Mouse (Mus musculus): ENCODE data around the gene Mob3b.

Mob3b gene

DNA sequence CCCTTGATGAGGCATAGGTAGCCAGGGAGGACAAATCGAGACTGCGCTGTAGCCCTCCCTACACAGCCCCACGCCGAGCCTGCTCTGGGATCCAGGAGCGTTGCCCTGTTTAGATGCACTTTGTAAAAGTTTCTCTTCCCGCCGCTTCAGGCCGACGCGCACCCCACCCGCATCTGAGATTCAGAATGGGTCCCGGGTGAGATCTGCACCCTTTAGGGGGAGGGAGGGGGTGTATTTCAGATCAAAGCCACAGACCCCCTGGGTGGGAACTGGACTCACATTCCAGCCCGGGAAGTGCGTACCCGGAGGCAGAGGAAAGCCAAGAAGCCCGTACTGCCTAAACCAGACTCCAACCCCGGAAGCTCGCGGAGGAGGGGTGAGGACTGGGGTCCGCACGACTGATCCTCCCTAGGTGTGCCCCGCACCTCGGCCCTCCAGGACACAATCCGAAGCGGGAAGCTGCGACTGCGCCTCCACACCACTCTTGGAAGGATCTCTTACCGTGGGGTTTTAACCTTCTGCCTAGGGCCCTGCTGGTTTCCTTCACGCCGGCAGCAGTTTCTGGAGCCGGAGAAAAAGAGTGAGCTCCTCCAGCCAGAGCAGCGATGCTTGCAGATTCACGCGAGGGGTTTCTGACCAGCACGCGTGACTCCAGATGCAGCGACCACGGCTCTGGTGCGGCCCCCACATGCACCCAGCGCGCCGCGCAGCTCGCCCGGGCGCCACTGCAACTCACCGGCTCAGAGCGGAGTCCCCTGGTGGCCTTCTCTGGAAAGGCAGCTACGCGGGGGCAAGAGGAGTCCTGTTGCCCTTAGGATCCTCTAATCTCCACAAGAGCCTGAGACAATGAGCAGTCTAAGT, at the start of gene Mob3b:
Gene Mob3b (minus strand): TSS at position 734 of the 861 bp plus-strand sequence.
- peak; percentile 76 to 88 for DNase-seq (ENCODE audit: low spot score in 2 of 2)

DNA sequence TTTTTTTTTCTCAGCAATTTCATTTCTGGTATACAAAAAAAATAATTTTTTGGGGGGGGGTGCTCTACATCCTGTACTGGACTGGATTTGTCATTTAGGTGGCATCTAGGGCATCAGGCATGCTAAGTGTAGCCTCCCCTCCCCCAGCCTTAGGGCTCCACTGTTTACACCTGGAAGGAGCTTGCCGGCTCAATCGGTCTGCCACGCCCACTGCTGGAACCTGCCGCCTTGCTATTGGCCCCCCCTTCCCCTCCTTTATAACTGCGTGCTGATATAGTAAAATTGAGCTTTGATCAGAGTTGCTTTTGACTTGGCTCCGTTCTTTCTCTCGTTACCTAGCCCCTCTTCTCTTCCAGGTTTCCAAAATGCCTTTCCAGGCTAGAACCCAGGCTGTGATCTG, 47.4 kb upstream of the Mob3b start:
- DNase-seq (ENCODE audit: low spot score in 2 of 2) = no peak

GRCm38 (mm10) chr4:35203724-35204123, 46.4 kb upstream of the Mob3b start:
- DNase-seq (ENCODE audit: low spot score in 2 of 2) = no peak

- no peak for DNase-seq (ENCODE audit: low spot score in 2 of 2)
Observed at GRCm38 (mm10) chr4:35201700-35202099, 44.4 kb upstream of the Mob3b start.

DNA sequence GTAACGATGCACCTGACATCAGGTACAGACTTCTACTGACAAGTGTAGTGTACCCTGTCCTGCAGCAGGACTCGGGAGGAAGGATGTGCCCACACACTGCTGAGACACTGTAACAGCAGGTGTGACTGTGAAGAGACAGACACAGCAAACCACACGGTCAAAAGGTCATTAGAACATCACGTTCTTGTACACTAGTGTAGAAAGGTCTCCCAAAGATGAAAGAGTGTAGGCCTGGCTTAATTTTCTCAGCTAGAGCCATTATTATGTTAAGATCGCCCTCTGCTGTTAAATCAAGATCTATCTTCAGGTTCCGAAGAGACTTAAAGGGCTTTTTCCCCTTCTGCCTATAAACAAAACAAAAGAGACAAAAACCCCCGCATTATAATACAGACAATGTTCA, 35.4 kb upstream of the Mob3b start:
- no peak for DNase-seq (ENCODE audit: low spot score in 2 of 2)

DNA sequence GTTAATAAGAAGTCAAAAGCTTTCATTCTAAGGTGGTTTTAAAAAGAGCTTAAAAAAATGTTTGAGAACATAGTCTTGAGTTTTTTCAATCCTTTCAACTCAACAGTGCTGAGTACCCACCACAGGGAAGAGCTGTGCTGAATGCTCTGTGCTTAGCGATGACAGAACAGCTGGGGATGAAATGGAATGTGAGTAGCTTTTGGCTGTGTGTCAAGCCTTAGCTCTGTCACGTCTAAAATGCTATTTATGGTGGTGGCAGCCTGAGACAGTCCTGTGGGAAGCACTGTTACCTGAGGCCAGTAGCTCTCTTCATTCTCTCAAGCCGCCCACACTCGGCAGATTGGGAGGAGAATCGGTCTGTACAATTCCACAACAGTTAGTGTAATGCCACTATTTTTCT, 32.5 kb upstream of the Mob3b start:
- DNase-seq (ENCODE audit: low spot score in 2 of 2) = no peak

DNA sequence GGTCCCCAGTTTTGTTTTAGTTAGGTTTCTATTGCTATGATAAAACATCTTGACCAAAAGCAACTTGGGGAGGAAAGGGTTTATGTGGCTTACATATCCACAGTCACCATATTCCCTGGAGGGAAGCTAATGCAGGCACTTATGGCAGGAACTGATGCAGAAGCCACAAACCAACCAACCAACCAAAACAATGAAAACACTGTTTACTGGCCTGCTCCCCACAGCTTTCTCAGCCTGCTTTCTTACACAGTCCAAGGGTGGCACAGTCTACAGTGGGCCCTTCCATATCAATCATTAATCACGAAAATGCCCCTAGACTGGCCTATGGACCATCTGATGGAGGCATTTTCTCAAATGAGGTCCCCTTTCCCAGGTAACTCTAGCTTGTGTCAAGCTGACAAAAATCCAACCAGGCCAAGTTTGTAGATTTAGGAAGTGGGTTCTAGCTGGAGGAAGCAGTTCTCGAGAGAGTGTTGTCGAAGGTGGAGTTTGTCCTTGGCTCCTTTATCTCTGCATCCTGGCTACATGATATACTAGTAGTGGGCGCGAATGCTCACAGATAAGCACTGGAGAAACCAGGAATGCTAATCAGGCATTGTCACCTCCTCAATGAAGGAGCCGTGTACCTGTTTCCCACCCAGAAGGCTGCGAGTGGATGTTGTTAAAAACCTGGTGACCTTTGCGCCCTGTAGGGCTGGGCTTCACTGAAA, 30.5 kb upstream of the Mob3b start:
- DNase-seq (ENCODE audit: low spot score in 2 of 2) = no peak

DNA sequence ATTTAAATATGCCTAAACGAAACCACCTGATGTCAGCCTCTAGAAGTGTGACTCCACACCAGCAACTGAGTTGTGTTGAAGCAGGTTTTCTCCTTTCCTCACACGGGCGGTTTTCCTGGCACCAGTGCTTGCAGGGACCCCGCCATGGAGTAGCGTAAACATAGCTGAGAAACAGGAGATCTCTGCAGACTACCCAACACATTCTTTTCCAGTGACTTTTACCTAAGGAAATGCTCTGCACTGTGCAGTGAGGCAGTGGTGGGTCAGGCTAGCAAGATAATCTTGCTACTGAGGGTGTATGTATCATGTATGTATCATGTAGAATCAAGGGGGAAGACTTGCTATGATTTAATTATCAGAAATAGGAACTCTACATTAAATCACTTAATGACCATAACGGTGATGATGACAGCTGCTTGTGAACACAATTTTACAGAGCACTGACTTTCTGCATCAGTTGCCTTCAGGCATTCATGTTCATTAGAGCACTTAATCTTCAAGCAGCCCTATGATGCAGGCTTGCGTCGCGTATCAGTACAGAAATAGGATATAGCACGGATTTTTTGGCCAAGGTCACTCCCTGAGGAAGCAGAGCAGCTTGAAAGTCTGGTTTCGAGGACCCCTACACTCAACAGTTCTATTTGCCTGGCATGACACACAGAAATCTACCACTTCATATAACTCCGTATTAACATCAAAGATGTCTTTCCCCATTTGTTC, 20.8 kb upstream of the Mob3b start:
- no peak for DNase-seq (ENCODE audit: low spot score in 2 of 2)

- no peak for DNase-seq (ENCODE audit: low spot score in 2 of 2)
Observed at GRCm38 (mm10) chr4:35175566-35175965, 18.3 kb upstream of the Mob3b start.

DNA sequence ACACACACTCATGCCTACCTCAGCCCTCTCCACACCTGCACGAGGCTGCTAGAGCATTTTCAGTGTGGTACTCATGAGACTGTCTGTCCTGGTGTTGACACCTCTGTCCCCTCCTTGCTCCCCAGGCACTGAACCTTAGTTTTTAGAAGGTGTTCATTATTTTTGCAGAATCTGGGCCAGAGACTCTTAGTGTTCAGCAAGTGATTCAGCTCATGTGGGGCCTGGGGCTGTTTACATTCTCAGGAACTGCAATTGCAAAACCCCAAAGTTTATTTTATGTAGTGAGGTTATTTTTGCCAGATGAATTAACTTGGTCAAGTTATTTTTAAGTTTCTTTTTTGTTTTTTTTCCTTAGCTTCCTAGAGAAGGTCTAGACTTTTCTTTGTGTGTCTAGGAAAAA, 16.3 kb upstream of the Mob3b start:
- no peak for DNase-seq (ENCODE audit: low spot score in 2 of 2)

DNA sequence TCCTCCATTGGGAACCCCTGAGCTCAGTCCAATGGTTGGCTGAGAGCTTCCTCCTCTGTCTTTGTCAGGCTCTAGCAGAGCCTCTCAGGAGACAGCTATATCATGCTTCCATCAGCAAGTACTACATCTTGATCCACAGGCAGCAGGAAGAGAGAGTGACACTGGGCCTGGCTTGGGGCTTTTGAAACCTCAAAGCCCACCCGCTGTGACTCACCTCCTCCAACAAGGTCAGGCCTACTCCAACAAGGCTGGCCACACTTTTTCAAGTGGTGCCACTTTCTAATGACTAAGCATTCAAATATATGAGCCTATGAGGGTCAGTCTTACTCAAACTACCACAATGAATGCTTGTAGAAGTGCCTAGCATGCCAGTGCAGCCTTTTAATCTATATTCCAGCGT, 15.2 kb upstream of the Mob3b start:
- DNase-seq (ENCODE audit: low spot score in 2 of 2) = no peak

DNA sequence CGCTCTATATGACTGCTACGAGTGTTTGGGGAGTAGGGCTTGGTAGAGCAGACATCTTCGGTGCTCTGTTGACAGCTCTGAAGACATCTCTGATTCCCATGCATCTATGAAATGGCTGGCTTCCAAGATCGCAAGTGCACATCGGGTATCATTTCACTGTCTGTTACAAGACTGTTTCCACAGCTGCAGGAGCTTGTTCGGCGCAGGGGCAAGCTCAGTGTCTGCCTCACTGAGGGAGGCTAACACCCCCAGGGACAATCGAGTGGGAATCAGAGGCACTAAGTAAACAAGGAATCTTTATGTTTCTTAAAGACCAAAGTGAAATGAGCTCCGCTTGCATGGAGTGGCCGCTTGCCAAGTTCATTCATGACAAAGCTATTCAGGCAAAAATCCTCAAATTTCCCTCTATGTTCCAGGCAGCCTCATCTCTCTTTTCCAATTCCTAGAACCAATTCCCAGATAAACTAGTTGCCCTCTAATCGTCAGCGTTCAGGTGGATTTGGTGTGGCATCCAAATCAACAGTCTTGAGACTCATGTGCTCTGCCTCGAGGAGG, 12.4 kb upstream of the Mob3b start:
- no peak for DNase-seq (ENCODE audit: low spot score in 2 of 2)

DNA sequence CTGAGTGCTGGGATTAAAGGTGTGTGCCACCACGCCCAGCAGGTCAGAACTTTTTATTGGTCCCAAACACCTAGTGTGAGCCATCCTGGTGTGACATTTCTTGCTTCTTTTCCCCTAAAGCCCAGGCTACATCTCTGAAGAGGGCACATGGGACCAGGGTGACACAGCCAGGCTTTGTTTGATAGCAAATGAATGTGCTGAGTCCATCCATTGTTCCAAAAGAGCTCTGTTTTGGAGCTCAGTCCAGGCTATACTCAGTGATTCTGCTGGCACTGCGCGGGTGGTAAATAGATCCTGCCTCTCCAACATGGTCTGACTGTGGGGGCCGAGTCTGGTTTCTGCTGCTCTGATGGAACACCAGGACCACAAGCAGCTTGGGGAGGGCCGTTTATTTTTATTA, 10.6 kb upstream of the Mob3b start:
- DNase-seq (ENCODE audit: low spot score in 2 of 2) = no peak

GRCm38 (mm10) chr4:35165947-35166346, 8.7 kb upstream of the Mob3b start:
- no peak for DNase-seq (ENCODE audit: low spot score in 2 of 2)

DNA sequence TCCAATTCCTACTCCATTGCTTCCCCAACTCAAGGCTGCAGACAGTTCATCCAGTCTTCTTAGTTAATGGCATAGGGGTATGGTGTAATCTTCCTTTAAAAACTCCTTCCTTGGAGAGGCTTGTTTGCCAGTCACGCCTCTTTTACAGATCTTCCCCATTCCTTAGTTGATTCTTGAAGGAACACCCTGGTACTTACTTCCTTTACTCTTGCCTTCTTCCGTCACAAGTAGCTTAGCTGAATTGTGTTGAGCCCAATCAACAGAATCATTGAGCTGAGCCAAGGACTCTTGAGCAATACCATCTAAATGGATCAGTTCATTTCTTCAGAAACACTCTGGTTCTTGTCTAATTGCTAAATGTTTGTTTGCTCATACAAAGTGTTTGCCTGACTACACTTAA, 8.0 kb upstream of the Mob3b start:
- DNase-seq (ENCODE audit: low spot score in 2 of 2) = no peak

DNA sequence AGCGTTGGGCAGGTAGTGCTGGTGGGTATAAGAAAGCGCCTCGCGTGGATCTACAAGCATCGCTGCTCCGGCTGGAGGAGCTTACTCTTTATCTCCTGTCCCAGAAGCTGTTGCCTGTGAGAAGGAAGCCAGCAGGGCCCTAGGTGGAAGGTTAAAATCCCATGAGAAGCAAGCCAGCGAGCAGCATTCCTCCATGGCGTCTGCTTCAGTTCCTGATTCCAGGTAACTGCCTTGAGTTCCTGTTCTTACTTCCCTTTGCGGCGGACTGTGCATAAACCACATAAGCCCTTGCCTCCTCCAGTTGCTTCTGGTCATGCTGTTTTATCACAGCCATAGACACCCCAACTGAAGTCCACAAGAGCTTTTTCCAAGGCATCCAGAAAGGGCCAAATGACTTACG, 531 bp upstream of the Mob3b start:
- DNase-seq (ENCODE audit: low spot score in 2 of 2) = no peak

DNA sequence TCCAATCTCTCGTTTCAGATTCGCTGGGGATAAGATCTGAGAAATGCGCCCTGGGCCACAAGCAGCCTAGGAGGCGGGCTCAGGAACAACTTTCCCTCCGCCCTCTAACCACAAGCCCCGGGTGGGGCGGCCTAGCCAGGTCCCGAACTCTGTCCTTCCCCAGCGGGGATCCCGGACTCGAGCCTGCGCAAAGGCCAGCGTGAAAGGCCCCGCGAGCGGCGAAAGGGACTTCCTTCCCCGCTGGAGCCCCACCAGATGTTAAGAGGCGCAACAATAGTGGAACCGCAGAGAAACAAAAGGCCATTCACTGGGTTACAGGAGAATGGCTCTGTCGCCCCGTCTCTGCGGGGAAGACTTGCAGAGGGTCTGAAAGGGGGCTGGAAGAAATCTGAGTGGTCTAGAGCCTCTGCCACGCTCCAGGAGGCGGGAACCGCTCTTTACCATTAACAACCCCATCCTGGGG, 1.1 kb downstream of the Mob3b start:
- DNase-seq (ENCODE audit: low spot score in 2 of 2) = peak; percentile 54 to 71

DNA sequence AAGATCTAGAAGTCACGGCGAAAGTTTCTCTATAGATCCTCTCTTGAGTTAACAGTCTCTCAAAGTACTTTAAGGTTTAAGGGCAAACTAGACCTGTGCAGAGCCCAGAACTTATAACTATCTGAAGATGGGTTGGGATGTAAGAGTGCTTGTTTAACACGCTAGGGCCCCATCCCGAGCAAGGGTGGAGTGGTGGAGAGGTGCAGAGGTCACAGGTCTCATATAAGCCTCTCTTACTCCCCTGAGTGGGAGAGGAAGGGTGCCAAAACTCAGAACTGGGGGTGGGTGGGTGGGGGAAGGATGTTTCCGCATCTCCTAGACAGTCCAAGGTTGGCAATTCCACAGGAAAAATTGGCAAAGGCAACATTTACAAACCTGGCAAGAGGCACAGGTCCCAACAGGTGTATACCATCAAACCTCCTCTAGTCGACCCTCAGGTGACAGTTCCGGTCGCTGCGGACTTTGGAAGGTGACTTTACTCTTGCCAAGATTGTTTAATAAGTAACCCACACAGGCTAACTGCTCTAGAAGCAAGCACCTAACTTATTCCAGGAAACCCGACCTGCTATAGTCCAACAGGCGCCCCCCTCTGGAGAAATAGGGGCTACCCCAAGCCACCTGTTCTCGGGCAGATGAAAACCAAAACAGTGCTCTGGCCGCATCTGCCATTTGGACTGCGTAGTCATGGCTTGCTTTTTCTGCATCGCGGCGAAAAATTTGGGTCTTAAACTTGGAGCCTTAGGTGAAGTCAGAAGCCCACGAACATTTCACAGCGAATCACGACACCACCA, 2.0 kb downstream of the Mob3b start:
- DNase-seq (ENCODE audit: low spot score in 2 of 2) = peak in 1 of 2 experiments; percentile 60

GRCm38 (mm10) chr4:35154051-35154450, 3.2 kb downstream of the Mob3b start:
- DNase-seq (ENCODE audit: low spot score in 2 of 2) = no peak

GRCm38 (mm10) chr4:35151756-35152155, 5.5 kb downstream of the Mob3b start, which contains the start of gene Ifnk:
Gene Ifnk, plus strand, starts transcription at chr4:35152056.
- DNase-seq (ENCODE audit: low spot score in 2 of 2) = no peak

DNA sequence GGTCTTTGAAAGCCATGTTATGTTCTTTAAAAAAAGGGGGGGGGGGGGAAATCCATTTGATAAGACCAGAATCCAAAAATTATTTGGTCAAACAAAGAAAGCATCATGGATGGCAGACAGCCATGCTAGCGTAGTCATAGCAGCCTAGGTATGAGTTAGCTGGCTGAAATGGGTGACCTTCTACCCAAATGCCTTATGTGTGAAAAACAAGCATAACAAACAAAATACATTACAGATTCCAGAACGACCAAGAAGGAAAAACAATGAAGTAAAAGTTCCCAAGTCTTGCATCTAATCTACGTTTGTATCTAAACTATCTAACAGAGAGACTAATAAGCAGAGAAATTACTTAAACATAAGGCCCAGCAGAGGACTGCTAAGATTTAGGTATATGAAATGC, 6.6 kb downstream of the Mob3b start:
- DNase-seq (ENCODE audit: low spot score in 2 of 2) = no peak

Measured in urinary bladder, postnatal 4 days (tissue).